Mouse (Mus musculus): ENCODE measurements around the gene Pitx2. TPM values are rescaled to one million over a fixed set of nuclear protein-coding genes. Genes with fewer than 3 reads are reported as not detected.

The Pitx2 gene
- polyA plus RNA-seq, 1 experiment from 2014 or later = 1.8 TPM

DNA sequence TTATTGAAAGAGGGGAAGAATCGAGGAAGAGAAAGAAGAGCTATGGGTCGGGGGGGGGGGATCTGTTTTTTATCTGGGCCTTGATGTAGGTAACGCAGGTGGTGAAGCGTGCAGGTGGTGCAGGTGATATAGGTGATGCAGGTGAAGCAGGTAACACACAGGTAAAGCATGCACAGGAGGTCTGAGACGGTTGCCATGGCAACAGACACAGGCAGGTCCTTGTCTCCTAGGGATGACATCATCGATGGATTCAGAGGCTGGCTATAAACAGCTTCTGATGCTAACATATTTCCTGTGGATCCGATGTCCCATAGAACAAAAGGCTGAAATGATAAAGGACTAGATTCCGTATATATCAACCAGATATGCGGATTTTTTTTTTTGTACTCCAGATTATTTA lies 51.3 kb downstream of the Pitx2 start:
- Histone ChIP-seq H3K4me1 (no peaks in the 10 kb centered on the region), H3K4me2 (replicated peaks) (no peak overlapping the region), H3K27me3 (no peaks in the 10 kb centered on the region), H3K9ac (replicated peaks) (no peak overlapping the region), H3K36me3 (no peaks in the 10 kb centered on the region), H3K27ac (replicated peaks) (no peak overlapping the region), H3K4me3 (no peak overlapping the region), H3K9me3 (no peaks in the 10 kb centered on the region)
- ATAC-seq (replicated peaks) = no peak
- WGBS = 85% methylated on average over 9 of the region's 9 CpGs

DNA sequence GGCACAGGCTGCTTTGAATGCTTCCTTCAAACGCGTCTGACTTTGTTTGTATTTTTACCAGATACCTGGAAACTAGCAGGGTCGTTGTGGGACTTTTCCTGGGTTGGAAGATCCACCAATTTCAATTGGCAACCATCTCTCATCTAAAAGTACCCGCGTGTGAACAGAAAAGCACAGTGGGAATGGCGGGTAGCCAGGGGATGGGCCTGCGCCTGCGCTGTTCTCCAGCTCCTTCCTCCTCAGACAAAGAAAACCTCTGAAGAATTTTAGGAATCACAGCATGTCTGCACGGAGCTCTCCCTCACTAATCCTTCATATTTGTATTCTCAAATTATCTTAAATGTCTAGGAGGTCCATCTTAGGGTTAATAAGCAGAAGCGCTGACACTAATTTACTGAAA lies 54.6 kb downstream of the Pitx2 start:
- Histone ChIP-seq H3K9me3 (no peaks in the 10 kb centered on the region), H3K27ac (replicated peaks) (no peak overlapping the region), H3K36me3 (no peaks in the 10 kb centered on the region), H3K9ac (replicated peaks) (no peak overlapping the region), H3K4me2 (replicated peaks) (no peak overlapping the region; the same call in 1 of the 2 replicates), H3K4me1 (no peaks in the 10 kb centered on the region), H3K27me3 (no peaks in the 10 kb centered on the region), H3K4me3 (peak overlapping the region; percentile 8; the same call in 1 of the 2 replicates)
- ATAC-seq (replicated peaks) = 0 out of 2 replicates have a peak, but pooled peaks have one; percentile 57
- 48% methylated on average over 10 of the region's 10 CpGs for WGBS

DNA sequence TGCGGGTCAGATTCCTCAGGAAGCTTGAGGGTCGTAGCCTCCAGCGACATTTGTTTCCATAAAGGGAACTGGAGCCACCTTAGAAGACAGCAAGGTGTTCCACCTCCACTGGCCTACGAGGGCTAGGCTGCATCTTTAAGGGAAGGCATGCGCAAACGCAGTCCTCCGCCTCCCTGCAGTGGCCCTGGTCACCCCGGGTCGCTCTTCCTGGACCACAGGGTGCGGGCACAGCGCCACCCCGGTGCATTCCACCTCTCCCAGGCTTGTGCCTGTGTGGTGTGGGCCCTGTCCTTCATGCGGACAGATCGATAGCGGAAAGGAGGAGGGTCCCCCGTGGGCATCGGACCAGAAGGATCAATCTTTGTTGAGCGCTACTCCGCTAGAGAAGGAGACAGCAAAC lies 56.6 kb downstream of the Pitx2 start:
- H3K27me3 ChIP-seq = no peaks in the 10 kb centered on the region
- H3K9me3 ChIP-seq = no peaks in the 10 kb centered on the region
- ATAC-seq (replicated peaks) = no peak; the same call in 1 of the 2 replicates
- H3K4me2 ChIP-seq (replicated peaks) = peak overlapping the region; percentile 30
- H3K27ac ChIP-seq (replicated peaks) = no peak overlapping the region
- peak overlapping the region; percentile 29 for H3K4me3 ChIP-seq
- no peaks in the 10 kb centered on the region for H3K36me3 ChIP-seq
- H3K4me1 ChIP-seq = no peaks in the 10 kb centered on the region
- WGBS = 58% methylated on average over 19 of the region's 19 CpGs
- no peak overlapping the region for H3K9ac ChIP-seq (replicated peaks)

DNA sequence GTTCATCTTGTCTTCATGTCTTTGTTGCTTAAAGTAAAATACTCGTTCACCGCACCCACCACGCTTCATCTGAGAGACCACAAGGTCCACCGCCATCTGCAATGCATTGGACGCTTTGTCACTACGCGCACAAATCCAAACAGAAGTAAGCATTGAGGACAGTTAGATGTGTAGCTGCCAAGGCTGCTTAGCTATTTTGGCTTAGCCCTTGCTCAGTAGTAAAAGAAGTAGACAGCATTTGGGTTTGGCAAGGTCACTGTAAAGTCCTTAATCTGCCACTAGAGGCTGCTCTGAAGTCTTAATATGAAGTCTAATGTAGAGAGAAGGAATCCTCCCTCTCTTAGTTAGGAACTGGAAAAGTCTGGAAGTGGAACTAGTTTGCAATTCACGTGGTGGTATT lies 57.1 kb downstream of the Pitx2 start:
- H3K9ac ChIP-seq (replicated peaks) = no peak overlapping the region
- WGBS = 61% methylated on average over 8 of the region's 8 CpGs
- no peak overlapping the region for H3K27ac ChIP-seq (replicated peaks)
- ATAC-seq (replicated peaks) = peak; percentile 58; the same call in 1 of the 2 replicates
- H3K36me3 ChIP-seq = no peaks in the 10 kb centered on the region
- H3K4me3 ChIP-seq = peak overlapping the region; percentile 29; the same call in 1 of the 2 replicates
- peak overlapping the region; percentile 30 for H3K4me2 ChIP-seq (replicated peaks)
- no peaks in the 10 kb centered on the region for H3K9me3 ChIP-seq
- no peaks in the 10 kb centered on the region for H3K27me3 ChIP-seq
- no peaks in the 10 kb centered on the region for H3K4me1 ChIP-seq

DNA sequence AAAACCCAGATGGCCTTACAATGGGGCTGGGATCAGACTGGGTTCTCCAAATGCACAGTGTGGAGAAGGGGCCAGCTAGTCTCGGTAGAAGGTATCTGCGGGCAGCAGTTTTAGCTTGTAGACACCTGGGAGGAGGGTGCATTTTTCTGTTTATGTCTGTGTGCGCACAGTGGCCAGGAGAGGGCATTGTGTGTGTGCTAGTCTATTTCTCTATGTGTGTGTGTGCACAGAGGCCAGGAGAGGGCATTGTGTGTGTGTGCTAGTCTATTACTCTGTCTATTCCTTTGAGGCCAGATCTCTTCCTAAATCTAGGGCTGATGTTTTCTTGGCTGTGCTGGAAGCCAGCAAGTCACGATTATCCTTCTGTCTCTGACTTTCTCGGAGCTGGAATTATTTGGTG lies 58.8 kb downstream of the Pitx2 start:
- no peak for ATAC-seq (replicated peaks)
- no peaks in the 10 kb centered on the region for H3K4me1 ChIP-seq
- H3K9ac ChIP-seq (replicated peaks) = no peak overlapping the region
- H3K4me2 ChIP-seq (replicated peaks) = no peak overlapping the region
- H3K36me3 ChIP-seq = no peaks in the 10 kb centered on the region
- H3K9me3 ChIP-seq = no peaks in the 10 kb centered on the region
- no peaks in the 10 kb centered on the region for H3K27me3 ChIP-seq
- WGBS = 90% methylated on average over 5 of the region's 5 CpGs
- H3K4me3 ChIP-seq = no peak overlapping the region
- H3K27ac ChIP-seq (replicated peaks) = no peak overlapping the region

Other genes with a start within 250 kb of the Pitx2 start
- gene Enpep, start 132.8 kb downstream of the Pitx2 start, polyA plus RNA-seq (2015; fragmentation: Nextera tagmentation; extraction: Ambion mirVana) = 1.5 and 1.6 TPM in 2 replicates

Measured in forebrain, embryonic 15.5 days (tissue).